Mouse (Mus musculus): ENCODE results near the gene Ahsa1. TPM values are rescaled to one million over a fixed set of nuclear protein-coding genes. Genes with fewer than 3 reads are reported as not detected.

Gene Ahsa1
- polyA plus RNA-seq, 1 experiment from 2014 or later: 231 TPM

GRCm38 (mm10) chr12:87313098-87313497 lies 46.8 kb downstream of the Ahsa1 start:
- peaks cover 40% of the 10 kb centered on the region for H3K36me3 ChIP-seq
- no peak overlapping the region for H3K4me3 ChIP-seq
- 39% methylated on average over 2 of the region's 2 CpGs for WGBS
- H3K4me1 ChIP-seq: no peaks in the 10 kb centered on the region
- no peaks in the 10 kb centered on the region for H3K27me3 ChIP-seq
- no peak overlapping the region for H3K4me2 ChIP-seq
- no peaks in the 10 kb centered on the region for H3K9me3 ChIP-seq
- ATAC-seq (ENCODE audit: insufficient number of reproducible peaks, insufficient read depth, low FRiP score, low TSS enrichment, low read depth): no peak
- H3K9ac ChIP-seq: no peak overlapping the region
- no peak overlapping the region for H3K27ac ChIP-seq

GRCm38 (mm10) chr12:87317951-87318350 lies 51.7 kb downstream of the Ahsa1 start:
- no peak overlapping the region for H3K27ac ChIP-seq
- no peak overlapping the region for H3K4me3 ChIP-seq
- no peaks in the 10 kb centered on the region for H3K4me1 ChIP-seq
- ATAC-seq (ENCODE audit: insufficient number of reproducible peaks, insufficient read depth, low FRiP score, low TSS enrichment, low read depth): no peak
- no peaks in the 10 kb centered on the region for H3K27me3 ChIP-seq
- H3K36me3 ChIP-seq: peaks cover 9% of the 10 kb centered on the region; the same call in 1 of the 2 replicates
- H3K4me2 ChIP-seq: no peak overlapping the region
- WGBS: 75% methylated on average over 1 of the region's 1 CpGs
- H3K9me3 ChIP-seq: no peaks in the 10 kb centered on the region
- no peak overlapping the region for H3K9ac ChIP-seq

- no peak overlapping the region for H3K27ac ChIP-seq
Observed at GRCm38 (mm10) chr12:87319229-87319628, 53.0 kb downstream of the Ahsa1 start.

More at GRCm38 (mm10) chr12:87319229-87319628, 53.0 kb downstream of the Ahsa1 start:
- Histone ChIP-seq H3K4me2 (no peak overlapping the region), H3K9ac (no peak overlapping the region), H3K4me3 (no peak overlapping the region), H3K9me3 (no peaks in the 10 kb centered on the region), H3K27me3 (no peaks in the 10 kb centered on the region), H3K36me3 (peaks cover 11% of the 10 kb centered on the region; the same call in 1 of the 2 replicates), H3K4me1 (no peaks in the 10 kb centered on the region)
- no peak for ATAC-seq (ENCODE audit: insufficient number of reproducible peaks, insufficient read depth, low FRiP score, low TSS enrichment, low read depth)
- WGBS: 79% methylated on average over 3 of the region's 3 CpGs

Small RNA genes within 50 kb of the gene (microRNA-seq; reads per million reads assigned to microRNA genes)
- not detected for gene Gm47293

Other genes with a start within 250 kb of the Ahsa1 start
- 0.17 TPM in 1 of 2 replicates, not detected in the other for gene Tmem63c, start 245.1 kb upstream of the Ahsa1 start, polyA plus RNA-seq (2015; fragmentation: Nextera tagmentation; extraction: Ambion mirVana)
- 0.33 and 0.38 TPM in 2 replicates for gene Ngb, start 163.9 kb upstream of the Ahsa1 start, polyA plus RNA-seq (2015; fragmentation: Nextera tagmentation; extraction: Ambion mirVana)
- 29.1 and 32.1 TPM in 2 replicates for gene Gstz1, start 119.3 kb upstream of the Ahsa1 start, polyA plus RNA-seq (2015; fragmentation: Nextera tagmentation; extraction: Ambion mirVana)
- 14.3 and 14.4 TPM in 2 replicates for gene Pomt2, start 118.5 kb upstream of the Ahsa1 start, polyA plus RNA-seq (2015; fragmentation: Nextera tagmentation; extraction: Ambion mirVana)
- gene Samd15, start 66.8 kb upstream of the Ahsa1 start, polyA plus RNA-seq (2015; fragmentation: Nextera tagmentation; extraction: Ambion mirVana): 1.5 and 2.4 TPM in 2 replicates
- gene Tmed8, start 66.0 kb upstream of the Ahsa1 start, polyA plus RNA-seq (2015; fragmentation: Nextera tagmentation; extraction: Ambion mirVana): 2.0 and 2.4 TPM in 2 replicates
- 0.32 and 0.84 TPM in 2 replicates for gene Noxred1, start 27.7 kb upstream of the Ahsa1 start, polyA plus RNA-seq (2015; fragmentation: Nextera tagmentation; extraction: Ambion mirVana)
- 49.6 and 52.1 TPM in 2 replicates for gene Vipas39, start 223 bp upstream of the Ahsa1 start, polyA plus RNA-seq (2015; fragmentation: Nextera tagmentation; extraction: Ambion mirVana)
- 1.1 and 1.6 TPM in 2 replicates for gene Ism2, start 33.2 kb downstream of the Ahsa1 start, polyA plus RNA-seq (2015; fragmentation: Nextera tagmentation; extraction: Ambion mirVana)
- gene Sptlc2, start 121.9 kb downstream of the Ahsa1 start, polyA plus RNA-seq (2015; fragmentation: Nextera tagmentation; extraction: Ambion mirVana): 70.5 and 76.3 TPM in 2 replicates
- 336 and 343 TPM in 2 replicates for gene Slirp, start 177.4 kb downstream of the Ahsa1 start, polyA plus RNA-seq (2015; fragmentation: Nextera tagmentation; extraction: Ambion mirVana)
- gene Alkbh1, start 177.5 kb downstream of the Ahsa1 start, polyA plus RNA-seq (2015; fragmentation: Nextera tagmentation; extraction: Ambion mirVana): 65.9 and 76.1 TPM in 2 replicates
- 139 and 148 TPM in 2 replicates for gene Snw1, start 205.8 kb downstream of the Ahsa1 start, polyA plus RNA-seq (2015; fragmentation: Nextera tagmentation; extraction: Ambion mirVana)
- not detected in 2 replicates for gene Gm5788, start 228.2 kb downstream of the Ahsa1 start, polyA plus RNA-seq (2015; fragmentation: Nextera tagmentation; extraction: Ambion mirVana)
- not detected in 2 replicates for gene Gm8300, start 247.8 kb downstream of the Ahsa1 start, polyA plus RNA-seq (2015; fragmentation: Nextera tagmentation; extraction: Ambion mirVana)